Mouse (Mus musculus) CH12.LX (cell line): ENCODE measurements at regions not wholly inside any gene's neighbourhood (a gene's known extent, or its start where the extent isn't known, plus 50 kb on each side); places are given as distances from the start of the nearest gene placed in this dataset.

ENCODE experiments used
- CHD1 ChIP-seq: IDR thresholded peaks from 2 replicates; pipeline ENCODE4 v1.6.1; 2012; ENCODE audit warnings: low read depth, low read length, improper control_type of control experiment, inconsistent platforms
- CTCF ChIP-seq, 2 experiments: IDR thresholded peaks in 1 of 2; conservative IDR thresholded peaks in 1 of 2; 2 replicates each; pipeline ENCODE4 v1.5.1; 2011 to 2012; ENCODE audit warnings: low read depth in 2 of 2, low read length in 2 of 2, improper control_type of control experiment in 1 of 2, inconsistent platforms in 1 of 2, mild to moderate bottlenecking in 1 of 2, moderate library complexity in 1 of 2
- MAX ChIP-seq: IDR thresholded peaks from 2 replicates; pipeline ENCODE4 v1.6.1; 2011; ENCODE audit warnings: low read length, improper control_type of control experiment
- MXI1 ChIP-seq: IDR thresholded peaks from 2 replicates; pipeline ENCODE4 v1.6.1; 2011; ENCODE audit warnings: mild to moderate bottlenecking, low read depth, low read length, improper control_type of control experiment
- POLR2A ChIP-seq: IDR thresholded peaks from 2 replicates; pipeline ENCODE4 v1.6.1; 2011; ENCODE audit warnings: low read depth, mild to moderate bottlenecking, improper control_type of control experiment, low read length
- RAD21 ChIP-seq: IDR thresholded peaks from 2 replicates; pipeline ENCODE4 v1.6.1; 2011; ENCODE audit warnings: low read depth, mild to moderate bottlenecking, low read length, improper control_type of control experiment, moderate library complexity
- ZC3H11A ChIP-seq: IDR thresholded peaks from 2 replicates; pipeline ENCODE4 v1.6.1; 2012; ENCODE audit warnings: low read depth, mild to moderate bottlenecking, inconsistent platforms, low read length, improper control_type of control experiment

- no peak for TF ChIP-seq MXI1
- no peak for TF ChIP-seq POLR2A
- TF ChIP-seq CTCF (conservative IDR thresholded peaks at IDR 0.05 in 1 of 2, IDR thresholded peaks at IDR 0.05 in 1 of 2; ENCODE audit: low read depth in 2 of 2, low read length in 2 of 2) = no peak
- no peak for TF ChIP-seq CHD1
- no peak for TF ChIP-seq RAD21
- TF ChIP-seq MAX = no peak
- TF ChIP-seq ZC3H11A = no peak
These were observed 82.8 kb upstream of the Tmc1 start for GRCm38 (mm10) chr19:21036507-21037425.
